Mouse (Mus musculus) G1E (cell line): ENCODE measurements at regions not wholly inside any gene's neighbourhood (a gene's known extent, or its start where the extent isn't known, plus 50 kb on each side); places are given as distances from the start of the nearest gene placed in this dataset.

Experiments used
- CTCF ChIP-seq: IDR thresholded peaks from 2 replicates; pipeline ENCODE4 v1.5.1; 2012; ENCODE audit warnings: low read depth, low read length, inconsistent platforms, mixed read lengths
- GATA1 ChIP-seq: IDR thresholded peaks from 2 replicates; pipeline ENCODE4 v1.6.1; 2012; ENCODE audit warnings: borderline replicate concordance, low read length, inconsistent platforms, mixed read lengths
- POLR2AphosphoS5 ChIP-seq: IDR thresholded peaks from 2 replicates; pipeline ENCODE4 v1.6.1; 2012; ENCODE audit warnings: low read depth, low read length, inconsistent platforms; ENCODE audit not compliant: insufficient replicate concordance

- TF ChIP-seq CTCF (no peak), GATA1 (no peak), POLR2AphosphoS5 (no peak)
Observed at GRCm38 (mm10) chr2:167784353-167784752, 94.7 kb upstream of the Tmem189 start.
